Mouse (Mus musculus) intestine, embryonic 16.5 days (tissue): ENCODE data around the gene Rbm28. TPM values are rescaled to one million over a fixed set of nuclear protein-coding genes. Genes with fewer than 3 reads are reported as not detected.

ENCODE experiments used
- ATAC-seq: fragments of 200-750 bp; cut with Nextera tagmentation; 2 replicates; pipeline ENCODE4 v1.8.0; 2017; ENCODE audit warnings: moderate TSS enrichment, moderate library complexity
- H3K27ac ChIP-seq: fragments of 300-500 bp; sonication (generic); 2 replicates; pipeline ENCODE4 v1.5.1; 2014; ENCODE audit warnings: mild to moderate bottlenecking, low read length
- H3K27me3 ChIP-seq: fragments of 300-500 bp; sonication (generic); replicated peaks from 2 replicates; pipeline ENCODE4 v1.6.1; 2014; ENCODE audit warnings: low read length, control low read depth, mixed read lengths; ENCODE audit not compliant: control insufficient read depth, insufficient read depth
- H3K36me3 ChIP-seq: fragments of 300-500 bp; sonication (generic); 2 replicates; pipeline ENCODE4 v1.6.1; 2014; ENCODE audit warnings: low read length, control low read depth; ENCODE audit not compliant: control insufficient read depth, insufficient read depth
- H3K4me1 ChIP-seq: fragments of 300-500 bp; sonication (generic); 2 replicates; pipeline ENCODE4 v1.6.1; 2014; ENCODE audit warnings: low read length, control low read depth, mixed read lengths; ENCODE audit not compliant: control insufficient read depth, insufficient read depth
- H3K4me2 ChIP-seq: fragments of 300-500 bp; sonication (generic); 2 replicates; pipeline ENCODE4 v1.6.1; 2014; ENCODE audit warnings: low read depth, low read length, control low read depth
- H3K4me3 ChIP-seq: fragments of 300-500 bp; sonication (generic); 2 replicates; pipeline ENCODE4 v1.5.1; 2014; ENCODE audit warnings: mild to moderate bottlenecking, low read length
- H3K9ac ChIP-seq: fragments of 300-500 bp; sonication (generic); 2 replicates; pipeline ENCODE4 v1.6.1; 2014; ENCODE audit warnings: low read depth, low read length
- H3K9me3 ChIP-seq: fragments of 300-500 bp; sonication (generic); 2 replicates; pipeline ENCODE4 v1.6.1; 2016; ENCODE audit warnings: low read length, control low read depth; ENCODE audit not compliant: control insufficient read depth
- WGBS: fragments of 180-500 bp; shearing (Covaris S2); extraction: QIAGEN DNeasy Blood & Tissue Kit; methylation state at CpG from one replicate; pipeline ENCODE4 v1.1.7; 2014; 5-methylcytosine and 5-hydroxymethylcytosine counted together
- polyA plus RNA-seq: library from polyadenylated mRNA; unstranded; fragments of >200 nt; fragmentation: Nextera tagmentation; extraction: Ambion mirVana; gene quantifications from 2 replicates; pipeline ENCODE4 v1.2.1, GENCODE M21; 2015

Rbm28 gene
- polyA plus RNA-seq = 23.5 and 25.5 TPM in 2 replicates

DNA sequence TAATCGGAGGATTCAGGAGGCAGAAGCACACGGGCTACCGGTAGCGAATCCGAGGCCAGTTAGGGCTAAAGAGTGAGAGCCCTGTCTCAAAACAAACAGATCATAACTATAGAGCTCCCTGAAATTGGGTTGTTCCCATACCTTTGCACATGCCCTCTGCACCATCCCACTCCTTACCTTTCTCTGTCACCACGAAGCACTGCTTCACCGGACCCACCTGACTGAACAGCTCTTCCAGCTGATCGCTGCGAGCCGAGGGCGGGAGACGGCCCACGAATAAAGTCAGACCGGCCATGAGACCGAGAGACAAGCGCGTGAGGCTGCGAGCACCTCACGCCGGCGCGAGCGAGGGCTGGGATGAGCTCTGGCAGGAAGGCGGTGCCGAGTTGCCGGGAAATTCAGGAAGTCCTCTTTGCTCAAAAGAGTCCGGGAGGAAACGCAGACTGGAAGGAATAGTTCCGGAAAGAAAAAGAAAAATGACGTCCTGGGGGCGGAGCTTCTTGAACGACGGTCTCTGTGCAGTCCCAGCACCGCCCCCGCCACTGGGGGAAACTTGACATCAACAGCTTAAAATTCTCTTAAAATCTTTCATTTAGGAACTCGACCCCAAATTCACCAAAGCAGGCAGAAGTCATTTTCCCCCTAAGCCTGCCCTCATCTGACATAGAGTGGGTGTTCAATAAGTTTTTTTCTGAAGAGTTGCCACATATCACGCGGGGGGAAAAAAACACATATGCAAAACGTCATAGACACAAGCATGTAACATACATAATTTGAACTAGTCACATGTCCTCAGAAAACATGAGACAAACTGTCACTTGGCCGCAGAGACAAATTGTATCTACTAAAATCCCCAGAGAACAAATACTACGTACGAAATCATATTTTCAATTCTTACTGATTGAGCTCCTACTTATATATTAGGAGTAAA, at the start of gene Rbm28:
Rbm28 (minus strand) TSS at position 693 of the 931 bp plus-strand sequence.
- H3K4me1 ChIP-seq = no peaks in the 10 kb centered on the region
- peak; percentile 85 for ATAC-seq
- H3K4me3 ChIP-seq = peak within 1 kb of the TSS; percentile 76
- H3K9ac ChIP-seq = peak within 1 kb of the TSS; percentile 77
- no peaks in the 10 kb centered on the region for H3K9me3 ChIP-seq
- WGBS = 7% methylated on average over 42 of the region's 42 CpGs
- H3K27ac ChIP-seq = peak within 1 kb of the TSS; percentile 71
- peak within 1 kb of the TSS; percentile 74 for H3K4me2 ChIP-seq
- H3K36me3 ChIP-seq = no peaks in the 10 kb centered on the region
- H3K27me3 ChIP-seq = peaks cover 16% of the 10 kb centered on the region

DNA sequence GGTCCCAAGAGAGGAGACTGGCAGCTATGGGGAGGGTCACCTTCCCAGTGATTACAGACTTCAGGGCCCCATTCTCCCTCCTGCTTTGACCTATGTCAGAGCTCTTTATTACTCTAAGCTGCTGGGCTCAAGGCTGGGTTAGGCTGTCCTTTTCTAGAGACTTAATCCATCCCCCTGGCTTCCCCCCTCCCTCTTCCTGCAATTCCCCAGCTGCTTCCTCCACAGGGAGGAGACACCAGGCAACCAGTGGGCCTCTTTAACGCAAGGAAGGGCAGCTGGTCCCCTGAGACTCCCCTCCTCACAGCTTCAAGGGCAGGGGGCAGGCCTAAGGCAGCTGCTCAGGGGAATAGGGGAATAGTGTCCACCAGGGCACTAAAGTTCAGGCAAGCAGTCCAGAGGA, 49.4 kb upstream of the Rbm28 start:
- WGBS = 24% methylated on average over 1 of the region's 1 CpGs
- Histone ChIP-seq H3K4me1 (peaks cover 32% of the 10 kb centered on the region), H3K27ac (no peak overlapping the region), H3K27me3 (no peaks in the 10 kb centered on the region), H3K9me3 (no peaks in the 10 kb centered on the region), H3K36me3 (no peaks in the 10 kb centered on the region), H3K4me3 (no peak overlapping the region), H3K9ac (no peak overlapping the region), H3K4me2 (no peak overlapping the region)
- ATAC-seq = no peak

DNA sequence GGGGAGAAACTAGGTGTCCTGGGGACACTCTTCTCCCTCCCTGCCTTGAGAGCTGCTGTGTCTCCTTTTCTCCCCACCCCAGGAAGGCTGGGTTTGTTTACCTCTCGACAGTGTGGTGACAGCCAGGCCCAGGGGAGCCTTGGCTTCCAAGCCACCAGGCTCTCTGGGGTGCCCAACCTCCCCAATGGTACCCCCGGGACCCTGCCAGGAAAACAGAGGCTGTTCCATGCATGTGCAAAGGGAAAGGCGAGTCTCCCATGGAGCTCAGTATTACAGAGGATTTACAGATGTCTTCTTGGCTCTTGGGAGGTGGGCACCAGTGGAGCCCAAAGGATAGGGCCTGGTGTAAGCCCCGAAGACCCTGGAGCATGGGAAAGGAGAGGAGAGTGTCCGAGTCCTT, 48.6 kb upstream of the Rbm28 start:
- Histone ChIP-seq H3K4me1 (peaks cover 32% of the 10 kb centered on the region), H3K27me3 (no peaks in the 10 kb centered on the region), H3K4me3 (no peak overlapping the region), H3K4me2 (no peak overlapping the region), H3K36me3 (no peaks in the 10 kb centered on the region), H3K9ac (no peak overlapping the region), H3K9me3 (no peaks in the 10 kb centered on the region), H3K27ac (no peak overlapping the region)
- ATAC-seq = no peak
- 70% methylated on average over 5 of the region's 5 CpGs for WGBS

DNA sequence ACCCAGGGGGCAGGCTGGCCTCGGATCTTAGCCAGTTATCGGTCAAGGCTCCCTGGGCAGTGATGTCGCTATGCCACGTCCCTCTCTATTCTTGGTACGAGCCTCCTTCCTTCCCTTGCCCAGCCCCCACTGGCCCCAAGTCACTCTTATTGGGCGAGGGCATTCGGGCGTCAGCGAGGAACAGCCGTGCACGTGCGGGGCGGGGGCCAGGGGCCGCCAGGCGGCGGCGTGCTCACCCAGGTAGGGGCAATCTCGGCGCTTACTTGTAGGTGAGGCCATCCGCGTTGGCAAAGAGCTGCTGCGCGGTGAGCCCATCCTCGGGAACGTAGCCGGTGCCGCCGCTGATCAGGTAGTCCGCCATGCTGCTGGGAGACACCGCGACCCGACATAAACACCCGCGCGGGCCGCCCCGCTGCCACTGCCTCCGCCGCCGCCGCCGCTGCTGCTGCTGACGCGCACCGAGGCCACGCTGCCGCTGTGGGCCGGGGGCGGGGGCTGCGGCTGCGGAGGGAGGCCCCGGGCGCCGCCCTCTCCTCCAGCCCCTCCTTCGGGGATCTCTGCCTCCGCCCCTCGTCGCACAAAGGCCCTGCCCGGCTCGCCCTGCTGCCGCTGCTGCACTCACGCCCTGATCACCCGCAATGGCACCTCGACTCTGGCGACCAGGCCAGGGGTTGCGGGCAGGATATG, 47.1 kb upstream of the Rbm28 start:
- Histone ChIP-seq H3K4me1 (peaks cover 32% of the 10 kb centered on the region), H3K4me3 (peak overlapping the region; percentile 74), H3K27ac (peak overlapping the region; percentile 50), H3K36me3 (no peaks in the 10 kb centered on the region), H3K9me3 (no peaks in the 10 kb centered on the region), H3K4me2 (peak overlapping the region; percentile 90), H3K27me3 (no peaks in the 10 kb centered on the region), H3K9ac (peak overlapping the region; percentile 83)
- ATAC-seq = peak; percentile 84
- under 1% methylated on average over 64 of the region's 66 CpGs for WGBS

DNA sequence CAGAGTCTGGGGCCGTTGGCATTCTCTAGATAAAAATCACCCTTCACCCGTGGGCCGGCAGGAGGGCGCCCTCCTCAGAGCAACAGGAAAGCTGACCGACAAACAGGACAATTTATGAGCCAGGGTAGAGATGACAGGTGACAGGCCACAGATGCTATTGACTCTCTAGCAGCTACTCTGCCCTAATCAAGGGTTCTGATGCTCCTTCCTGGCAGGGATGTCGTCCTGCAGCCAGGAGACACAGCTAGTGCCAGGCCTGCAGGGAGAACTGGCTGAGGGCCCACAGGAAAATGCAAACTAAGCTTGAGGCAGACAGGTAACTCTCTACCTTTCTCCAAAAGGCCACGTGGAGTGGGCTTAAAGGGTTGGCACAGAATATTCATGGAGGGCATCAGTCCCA, 46.3 kb upstream of the Rbm28 start:
- H3K4me1 ChIP-seq = peaks cover 32% of the 10 kb centered on the region
- 21% methylated on average over 7 of the region's 7 CpGs for WGBS
- no peak overlapping the region; the same call in 1 of the 2 replicates for H3K27ac ChIP-seq
- peak overlapping the region; percentile 74 for H3K4me3 ChIP-seq
- H3K9me3 ChIP-seq = no peaks in the 10 kb centered on the region
- peak overlapping the region; percentile 83; the same call in 1 of the 2 replicates for H3K9ac ChIP-seq
- no peak for ATAC-seq
- peak overlapping the region; percentile 90 for H3K4me2 ChIP-seq
- H3K36me3 ChIP-seq = no peaks in the 10 kb centered on the region; the same call in 1 of the 2 replicates
- no peaks in the 10 kb centered on the region for H3K27me3 ChIP-seq

DNA sequence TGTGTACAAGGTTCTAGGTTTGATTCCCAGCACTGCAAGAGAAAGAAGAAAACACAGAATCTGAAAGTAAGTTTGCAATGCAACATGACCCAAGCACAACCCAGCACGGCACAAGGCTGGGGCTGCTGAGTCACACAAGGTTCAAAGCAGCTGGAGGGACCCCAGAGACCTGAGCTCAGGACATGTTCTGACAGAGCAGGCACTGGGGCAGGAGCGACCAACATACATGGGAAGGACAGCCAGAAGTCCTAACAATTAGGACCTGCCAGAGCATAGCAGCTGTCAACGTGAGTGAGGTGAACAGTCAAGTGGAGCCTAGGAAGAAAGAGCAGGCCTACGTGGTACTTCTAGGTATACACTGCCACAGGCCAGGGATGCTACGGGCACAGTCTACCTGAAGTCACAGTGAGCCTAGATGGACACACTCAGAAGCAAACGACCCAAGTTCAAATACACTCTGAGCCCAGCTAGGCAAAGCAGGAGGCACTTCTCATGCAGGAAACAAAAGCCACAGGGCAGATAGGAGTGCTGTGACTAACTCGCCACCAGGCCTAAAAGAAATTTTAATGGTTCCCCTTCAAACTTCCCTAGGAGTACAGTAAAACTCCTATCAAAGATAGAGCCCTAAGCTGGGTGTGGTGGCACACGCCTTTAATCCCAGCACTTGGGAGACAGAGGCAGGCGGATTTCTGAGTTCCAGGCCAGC, 45.6 kb upstream of the Rbm28 start:
- Histone ChIP-seq H3K4me3 (no peak overlapping the region), H3K36me3 (no peaks in the 10 kb centered on the region; the same call in 1 of the 2 replicates), H3K4me2 (no peak overlapping the region), H3K27ac (no peak overlapping the region), H3K9ac (no peak overlapping the region), H3K4me1 (peaks cover 29% of the 10 kb centered on the region), H3K9me3 (no peaks in the 10 kb centered on the region), H3K27me3 (no peaks in the 10 kb centered on the region)
- WGBS = 77% methylated on average over 9 of the region's 9 CpGs
- no peak for ATAC-seq

DNA sequence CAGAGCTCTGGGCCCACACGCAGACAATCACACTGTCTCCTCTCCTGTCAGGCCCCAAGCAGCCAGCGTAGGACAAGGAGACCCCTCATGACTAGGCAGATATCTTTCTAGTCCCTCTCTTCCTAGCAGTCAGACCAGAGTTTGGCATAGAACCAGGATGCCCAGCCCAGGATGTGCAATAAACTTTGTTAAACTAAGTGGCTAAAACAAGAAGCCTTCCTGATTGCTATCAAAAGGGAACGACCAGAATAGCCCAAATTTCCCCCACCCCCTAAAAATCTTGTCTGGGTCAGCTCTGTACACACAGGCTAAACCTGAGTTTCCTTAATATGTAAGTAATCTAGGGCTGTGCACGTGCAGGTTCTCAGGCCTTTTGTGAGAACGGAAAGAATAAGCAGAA, 43.4 kb upstream of the Rbm28 start:
- Histone ChIP-seq H3K36me3 (peaks cover 2% of the 10 kb centered on the region; the same call in 1 of the 2 replicates), H3K4me1 (peaks cover 11% of the 10 kb centered on the region), H3K27me3 (no peaks in the 10 kb centered on the region), H3K9ac (no peak overlapping the region), H3K27ac (no peak overlapping the region), H3K9me3 (no peaks in the 10 kb centered on the region), H3K4me2 (no peak overlapping the region), H3K4me3 (no peak overlapping the region)
- ATAC-seq = no peak
- 81% methylated on average over 5 of the region's 5 CpGs for WGBS

DNA sequence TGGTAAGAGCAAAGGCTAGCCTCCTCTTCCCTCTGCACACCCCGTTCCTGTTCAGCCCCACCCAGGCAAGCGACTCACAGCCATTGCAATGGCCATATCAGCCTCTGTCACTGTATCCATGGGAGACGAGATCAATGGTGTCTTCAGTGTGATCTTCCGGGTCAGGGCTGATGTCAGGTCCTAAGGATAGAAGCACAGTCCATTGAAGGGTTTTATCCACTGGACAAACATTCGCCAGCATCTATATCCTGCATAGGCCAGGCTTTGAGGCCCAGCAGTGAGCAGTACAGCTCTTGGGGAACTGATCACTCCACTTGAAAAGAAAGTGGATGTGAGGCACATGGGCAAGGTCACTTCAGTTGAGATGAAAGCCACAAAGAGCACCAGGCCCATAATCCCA, 42.2 kb upstream of the Rbm28 start:
- 81% methylated on average over 5 of the region's 5 CpGs for WGBS
- peaks cover 9% of the 10 kb centered on the region for H3K4me1 ChIP-seq
- no peaks in the 10 kb centered on the region for H3K9me3 ChIP-seq
- no peak for ATAC-seq
- no peak overlapping the region for H3K27ac ChIP-seq
- no peak overlapping the region for H3K4me2 ChIP-seq
- H3K9ac ChIP-seq = no peak overlapping the region
- H3K36me3 ChIP-seq = peaks cover 4% of the 10 kb centered on the region; the same call in 1 of the 2 replicates
- no peaks in the 10 kb centered on the region for H3K27me3 ChIP-seq
- no peak overlapping the region for H3K4me3 ChIP-seq

DNA sequence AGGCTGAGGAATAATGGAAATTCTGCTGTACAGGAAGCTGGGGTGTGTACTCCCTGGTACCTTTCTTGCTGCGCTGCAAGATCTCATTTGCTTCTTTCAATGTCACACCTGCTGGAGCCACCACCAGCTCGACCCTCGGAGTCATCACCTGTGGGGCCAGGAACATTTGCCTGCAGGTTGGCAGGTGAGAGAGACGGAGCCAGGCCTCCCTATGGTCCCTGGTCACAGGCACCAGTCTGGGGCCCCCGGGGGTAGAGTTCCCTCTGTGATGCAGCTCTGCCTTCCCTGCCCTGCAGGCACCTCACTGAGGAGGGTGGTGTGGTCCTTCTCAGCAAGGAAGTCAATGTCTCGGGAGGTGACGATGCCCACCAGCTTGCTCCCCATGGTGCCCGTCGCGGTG, 41.2 kb upstream of the Rbm28 start:
- H3K27ac ChIP-seq = no peak overlapping the region
- no peak overlapping the region for H3K9ac ChIP-seq
- no peaks in the 10 kb centered on the region for H3K27me3 ChIP-seq
- no peak overlapping the region for H3K4me3 ChIP-seq
- 94% methylated on average over 10 of the region's 10 CpGs for WGBS
- no peak overlapping the region for H3K4me2 ChIP-seq
- H3K36me3 ChIP-seq = peaks cover 4% of the 10 kb centered on the region; the same call in 1 of the 2 replicates
- H3K4me1 ChIP-seq = peaks cover 2% of the 10 kb centered on the region
- H3K9me3 ChIP-seq = no peaks in the 10 kb centered on the region
- no peak for ATAC-seq
